Mouse (Mus musculus): ENCODE measurements around the gene Lcn12. TPM values are rescaled to one million over a fixed set of nuclear protein-coding genes. Genes with fewer than 3 reads are reported as not detected.

The Lcn12 gene
- polyA plus RNA-seq, 1 experiment from 2014 or later = not detected

GRCm38 (mm10) chr2:25509912-25510311, 16.2 kb upstream of the Lcn12 start:
- Histone ChIP-seq H3K27me3 (replicated peaks; ENCODE audit: control insufficient read depth, insufficient read depth, low read length) (no peaks in the 10 kb centered on the region), H3K9ac (ENCODE audit: low read depth, low read length) (no peak overlapping the region), H3K4me2 (ENCODE audit: low read depth, low read length) (no peak overlapping the region), H3K27ac (replicated peaks; ENCODE audit: low read depth, low read length) (no peak overlapping the region), H3K4me3 (ENCODE audit: low read depth, low read length) (no peak overlapping the region), H3K36me3 (ENCODE audit: control insufficient read depth, insufficient read depth, low read length) (peaks cover 12% of the 10 kb centered on the region), H3K9me3 (ENCODE audit: control insufficient read depth, low read length) (no peaks in the 10 kb centered on the region), H3K4me1 (ENCODE audit: control insufficient read depth, insufficient read depth, low read length) (no peaks in the 10 kb centered on the region)
- WGBS = 63% methylated on average over 3 of the region's 3 CpGs
- DNase-seq (ENCODE audit: low spot score) (no peak), ATAC-seq (ENCODE audit: low read depth) (no peak)

- Histone ChIP-seq H3K36me3 (ENCODE audit: control insufficient read depth, insufficient read depth, low read length) (peaks cover 32% of the 10 kb centered on the region), H3K4me3 (ENCODE audit: low read depth, low read length) (no peak overlapping the region), H3K9me3 (ENCODE audit: control insufficient read depth, low read length) (no peaks in the 10 kb centered on the region), H3K27ac (replicated peaks; ENCODE audit: low read depth, low read length) (no peak overlapping the region), H3K4me2 (ENCODE audit: low read depth, low read length) (no peak overlapping the region), H3K27me3 (replicated peaks; ENCODE audit: control insufficient read depth, insufficient read depth, low read length) (no peaks in the 10 kb centered on the region), H3K9ac (ENCODE audit: low read depth, low read length) (no peak overlapping the region), H3K4me1 (ENCODE audit: control insufficient read depth, insufficient read depth, low read length) (peaks cover 2% of the 10 kb centered on the region)
- ATAC-seq (ENCODE audit: low read depth) = peak; percentile 35; the same call in 1 of the 2 replicates
- peak; percentile 21 for DNase-seq (ENCODE audit: low spot score)
- 34% methylated on average over 5 of the region's 5 CpGs for WGBS
Observed at GRCm38 (mm10) chr2:25506964-25507363, 13.3 kb upstream of the Lcn12 start.

GRCm38 (mm10) chr2:25505860-25506259, 12.1 kb upstream of the Lcn12 start:
- WGBS = 93% methylated on average over 4 of the region's 4 CpGs

GRCm38 (mm10) chr2:25505000-25505399, 11.3 kb upstream of the Lcn12 start:
- H3K27ac ChIP-seq (replicated peaks; ENCODE audit: low read depth, low read length) = no peak overlapping the region
- peaks cover 32% of the 10 kb centered on the region for H3K36me3 ChIP-seq (ENCODE audit: control insufficient read depth, insufficient read depth, low read length)
- DNase-seq (ENCODE audit: low spot score) = no peak
- no peak overlapping the region for H3K4me2 ChIP-seq (ENCODE audit: low read depth, low read length)
- 100% methylated on average over 1 of the region's 1 CpGs for WGBS
- no peak overlapping the region for H3K4me3 ChIP-seq (ENCODE audit: low read depth, low read length)
- no peaks in the 10 kb centered on the region for H3K9me3 ChIP-seq (ENCODE audit: control insufficient read depth, low read length)
- no peak overlapping the region for H3K9ac ChIP-seq (ENCODE audit: low read depth, low read length)
- no peaks in the 10 kb centered on the region for H3K27me3 ChIP-seq (replicated peaks; ENCODE audit: control insufficient read depth, insufficient read depth, low read length)
- no peak for ATAC-seq (ENCODE audit: low read depth)
- H3K4me1 ChIP-seq (ENCODE audit: control insufficient read depth, insufficient read depth, low read length) = peaks cover 9% of the 10 kb centered on the region

More at GRCm38 (mm10) chr2:25505860-25506259, 12.1 kb upstream of the Lcn12 start:
- Histone ChIP-seq H3K4me2 (ENCODE audit: low read depth, low read length) (no peak overlapping the region), H3K4me3 (ENCODE audit: low read depth, low read length) (no peak overlapping the region), H3K9ac (ENCODE audit: low read depth, low read length) (no peak overlapping the region), H3K27ac (replicated peaks; ENCODE audit: low read depth, low read length) (no peak overlapping the region), H3K36me3 (ENCODE audit: control insufficient read depth, insufficient read depth, low read length) (peaks cover 32% of the 10 kb centered on the region), H3K4me1 (ENCODE audit: control insufficient read depth, insufficient read depth, low read length) (peaks cover 9% of the 10 kb centered on the region), H3K9me3 (ENCODE audit: control insufficient read depth, low read length) (no peaks in the 10 kb centered on the region), H3K27me3 (replicated peaks; ENCODE audit: control insufficient read depth, insufficient read depth, low read length) (no peaks in the 10 kb centered on the region)
- DNase-seq (ENCODE audit: low spot score) (no peak), ATAC-seq (ENCODE audit: low read depth) (no peak)

- no peak for DNase-seq (ENCODE audit: low spot score)
- Histone ChIP-seq H3K9ac (ENCODE audit: low read depth, low read length) (no peak overlapping the region), H3K27me3 (replicated peaks; ENCODE audit: control insufficient read depth, insufficient read depth, low read length) (no peaks in the 10 kb centered on the region), H3K27ac (replicated peaks; ENCODE audit: low read depth, low read length) (no peak overlapping the region), H3K4me2 (ENCODE audit: low read depth, low read length) (no peak overlapping the region), H3K9me3 (ENCODE audit: control insufficient read depth, low read length) (no peaks in the 10 kb centered on the region), H3K4me1 (ENCODE audit: control insufficient read depth, insufficient read depth, low read length) (peaks cover 9% of the 10 kb centered on the region), H3K4me3 (ENCODE audit: low read depth, low read length) (no peak overlapping the region), H3K36me3 (ENCODE audit: control insufficient read depth, insufficient read depth, low read length) (peaks cover 32% of the 10 kb centered on the region)
- ATAC-seq (ENCODE audit: low read depth) = no peak
- 96% methylated on average over 19 of the region's 19 CpGs for WGBS
Observed at GRCm38 (mm10) chr2:25504538-25504937, 10.8 kb upstream of the Lcn12 start.

- H3K4me1 ChIP-seq (ENCODE audit: control insufficient read depth, insufficient read depth, low read length) = peaks cover 9% of the 10 kb centered on the region
- DNase-seq (ENCODE audit: low spot score) (no peak), ATAC-seq (ENCODE audit: low read depth) (no peak)
- no peaks in the 10 kb centered on the region for H3K9me3 ChIP-seq (ENCODE audit: control insufficient read depth, low read length)
- no peak overlapping the region for H3K4me2 ChIP-seq (ENCODE audit: low read depth, low read length)
- peaks cover 32% of the 10 kb centered on the region for H3K36me3 ChIP-seq (ENCODE audit: control insufficient read depth, insufficient read depth, low read length)
- H3K9ac ChIP-seq (ENCODE audit: low read depth, low read length) = no peak overlapping the region
- 68% methylated on average over 3 of the region's 3 CpGs for WGBS
- no peak overlapping the region for H3K27ac ChIP-seq (replicated peaks; ENCODE audit: low read depth, low read length)
- H3K4me3 ChIP-seq (ENCODE audit: low read depth, low read length) = no peak overlapping the region
- H3K27me3 ChIP-seq (replicated peaks; ENCODE audit: control insufficient read depth, insufficient read depth, low read length) = no peaks in the 10 kb centered on the region
Observed at GRCm38 (mm10) chr2:25502726-25503125, 9.0 kb upstream of the Lcn12 start.

GRCm38 (mm10) chr2:25501593-25502486, 8.1 kb upstream of the Lcn12 start, which contains the start of gene C8g:
C8g (minus strand) TSS chr2:25501719.
- Histone ChIP-seq H3K9ac (ENCODE audit: low read depth, low read length) (peak within 1 kb of the TSS; percentile 93), H3K27ac (replicated peaks; ENCODE audit: low read depth, low read length) (peak within 1 kb of the TSS; percentile 66), H3K4me3 (ENCODE audit: low read depth, low read length) (peak within 1 kb of the TSS; percentile 76), H3K4me1 (ENCODE audit: control insufficient read depth, insufficient read depth, low read length) (peaks cover 9% of the 10 kb centered on the region), H3K36me3 (ENCODE audit: control insufficient read depth, insufficient read depth, low read length) (peaks cover 32% of the 10 kb centered on the region), H3K9me3 (ENCODE audit: control insufficient read depth, low read length) (no peaks in the 10 kb centered on the region), H3K4me2 (ENCODE audit: low read depth, low read length) (peak within 1 kb of the TSS; percentile 94), H3K27me3 (replicated peaks; ENCODE audit: control insufficient read depth, insufficient read depth, low read length) (no peaks in the 10 kb centered on the region)
- ATAC-seq (ENCODE audit: low read depth) (no peak), DNase-seq (ENCODE audit: low spot score) (no peak)
- WGBS = 77% methylated on average over 19 of the region's 20 CpGs

- H3K4me2 ChIP-seq (ENCODE audit: low read depth, low read length) = peak within 1 kb of the TSS; percentile 94
- H3K27ac ChIP-seq (replicated peaks; ENCODE audit: low read depth, low read length) = peak within 1 kb of the TSS; percentile 66
- H3K9me3 ChIP-seq (ENCODE audit: control insufficient read depth, low read length) = no peaks in the 10 kb centered on the region
- H3K4me1 ChIP-seq (ENCODE audit: control insufficient read depth, insufficient read depth, low read length) = peaks cover 9% of the 10 kb centered on the region
- ATAC-seq (ENCODE audit: low read depth) (peak; percentile 92), DNase-seq (ENCODE audit: low spot score) (peak; percentile 98)
- no peaks in the 10 kb centered on the region for H3K27me3 ChIP-seq (replicated peaks; ENCODE audit: control insufficient read depth, insufficient read depth, low read length)
- peak within 1 kb of the TSS; percentile 93 for H3K9ac ChIP-seq (ENCODE audit: low read depth, low read length)
- peak within 1 kb of the TSS; percentile 76 for H3K4me3 ChIP-seq (ENCODE audit: low read depth, low read length)
- H3K36me3 ChIP-seq (ENCODE audit: control insufficient read depth, insufficient read depth, low read length) = peaks cover 29% of the 10 kb centered on the region
- under 1% methylated on average over 27 of the region's 44 CpGs for WGBS
Observed at GRCm38 (mm10) chr2:25500576-25501405, 7.1 kb upstream of the Lcn12 start, which contains the start of gene Fbxw5. Fbxw5 (plus strand) TSS chr2:25500750.
